Mouse (Mus musculus): ENCODE data around the gene Lsm10.

GRCm38 (mm10) chr4:126111153-126111549 lies 14.7 kb downstream of the Lsm10 start:
- TF ChIP-seq GATA1 (IDR thresholded peaks at IDR 0.05; ENCODE audit: borderline replicate concordance, low read length) (no peak), FLI1 (IDR thresholded peaks at IDR 0.05; ENCODE audit: low read length) (no peak)

Data from megakaryocyte, embryonic 14.5 days (primary cell).